Mouse (Mus musculus) testis, adult 2 months (tissue): ENCODE results near the gene Dpp4. TPM values are rescaled to one million over a fixed set of nuclear protein-coding genes. Genes with fewer than 3 reads are reported as not detected.

Experiments
- H3K27ac ChIP-seq: fragments of 200-500 bp; 2 replicates; pipeline ENCODE4 v1.5.1; 2012; ENCODE audit warnings: low read depth, low read length; ENCODE audit not compliant: control insufficient read depth, insufficient read depth
- H3K27me3 ChIP-seq: fragments of 200-500 bp; 2 replicates; pipeline ENCODE4 v1.6.1; 2012; ENCODE audit warnings: mild to moderate bottlenecking, low read length, moderate library complexity; ENCODE audit not compliant: control insufficient read depth, insufficient read depth
- H3K36me3 ChIP-seq: fragments of 200-500 bp; 2 replicates; pipeline ENCODE4 v1.6.1; 2012; ENCODE audit warnings: mild to moderate bottlenecking, low read length; ENCODE audit not compliant: control insufficient read depth, insufficient read depth
- H3K4me1 ChIP-seq: fragments of 200-500 bp; 2 replicates; pipeline ENCODE4 v1.6.1; 2012; ENCODE audit warnings: low read length; ENCODE audit not compliant: control insufficient read depth, insufficient read depth
- H3K4me3 ChIP-seq: fragments of 200-500 bp; 2 replicates; pipeline ENCODE4 v1.5.1; 2012; ENCODE audit warnings: low read depth, mild to moderate bottlenecking, low read length, moderate library complexity, mixed read lengths; ENCODE audit not compliant: control insufficient read depth
- CTCF ChIP-seq: fragments of 200-500 bp; IDR thresholded peaks from 2 replicates; pipeline ENCODE4 v1.5.1; 2012; ENCODE audit warnings: low read depth, mild to moderate bottlenecking, inconsistent platforms, low read length, moderate library complexity; ENCODE audit not compliant: control insufficient read depth, insufficient read depth, insufficient replicate concordance
- POLR2A ChIP-seq: fragments of 200-500 bp; IDR thresholded peaks from 2 replicates; pipeline ENCODE4 v1.6.1; 2012; ENCODE audit warnings: low read depth, mild to moderate bottlenecking, inconsistent platforms, low read length, moderate library complexity; ENCODE audit not compliant: control insufficient read depth
- polyA plus RNA-seq: library from polyadenylated mRNA; depleted of rRNA; stranded (reverse); fragments of >200 nt; gene quantifications from 2 replicates; pipeline ENCODE4 v1.2.3, GENCODE M21; 2012; rRNA removed

Gene Dpp4
- polyA plus RNA-seq, 1 experiment = 0.25 TPM

DNA sequence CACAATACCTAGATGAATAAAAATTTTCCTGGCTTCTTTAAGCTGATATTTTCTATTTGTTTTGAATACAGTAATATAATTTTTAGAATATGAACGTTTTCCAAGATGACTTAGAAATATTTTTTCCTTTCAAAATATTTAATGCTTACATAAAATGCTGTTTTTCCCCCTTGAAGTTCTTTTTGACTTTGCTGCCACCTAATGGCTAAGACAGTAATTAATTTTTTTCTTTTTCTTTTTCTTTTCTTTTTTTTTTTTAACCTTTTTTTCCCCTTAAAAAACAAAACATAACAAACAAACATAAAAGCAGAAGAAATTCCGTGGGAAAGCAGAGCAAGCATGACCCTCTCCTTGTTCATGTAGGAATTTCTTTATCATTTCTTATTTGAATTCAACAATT lies 126.2 kb downstream of the Dpp4 start:
- no peak for TF ChIP-seq POLR2A
- TF ChIP-seq CTCF = no peak
- Histone ChIP-seq H3K4me1 (no peaks in the 10 kb centered on the region), H3K27me3 (no peaks in the 10 kb centered on the region), H3K27ac (no peak overlapping the region), H3K4me3 (no peak overlapping the region), H3K36me3 (no peaks in the 10 kb centered on the region)

DNA sequence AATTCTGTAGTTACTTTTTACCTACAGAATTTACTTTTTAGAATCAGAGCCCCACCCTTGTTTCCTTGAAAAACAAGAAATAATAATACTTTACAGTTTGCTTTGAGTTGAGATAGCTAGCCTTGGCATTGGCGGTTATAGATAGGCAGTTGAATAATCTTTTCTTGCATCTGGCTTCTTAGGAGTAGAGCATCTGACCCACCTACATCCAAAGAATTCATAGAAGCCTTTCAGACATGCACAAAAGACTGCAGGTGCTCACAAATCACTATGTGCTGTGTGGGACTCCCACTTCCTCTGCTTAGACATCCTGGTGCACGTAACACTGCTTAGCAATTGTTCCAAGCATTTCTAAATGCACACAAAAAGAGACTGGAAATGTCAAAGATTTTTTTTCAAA lies 127.0 kb downstream of the Dpp4 start:
- Histone ChIP-seq H3K36me3 (no peaks in the 10 kb centered on the region), H3K4me3 (no peak overlapping the region), H3K4me1 (no peaks in the 10 kb centered on the region), H3K27me3 (no peaks in the 10 kb centered on the region), H3K27ac (no peak overlapping the region)
- TF ChIP-seq POLR2A = no peak
- no peak for TF ChIP-seq CTCF

Other genes with a start within 250 kb of the Dpp4 start
- not detected in 2 replicates for gene Gcg, start 71.4 kb upstream of the Dpp4 start, polyA plus RNA-seq
- gene Fap, start 161.8 kb upstream of the Dpp4 start, polyA plus RNA-seq = not detected in 2 replicates
- gene Ifih1, start 234.0 kb upstream of the Dpp4 start, polyA plus RNA-seq = 0.26 and 0.31 TPM in 2 replicates